Mouse (Mus musculus) liver, embryonic 13.5 days (tissue): ENCODE data around the gene Ap5s1. TPM values are rescaled to one million over a fixed set of nuclear protein-coding genes. Genes with fewer than 3 reads are reported as not detected.

Experiments
- ATAC-seq: fragments of 200-750 bp; cut with Nextera tagmentation; 2 replicates; pipeline ENCODE4 v1.8.0; 2017; ENCODE audit warnings: low read depth, mild to moderate bottlenecking, moderate number of reproducible peaks, moderate library complexity
- DNase-seq: peaks from one replicate; pipeline ENCODE4 v3.0.0; 2022
- H3K27ac ChIP-seq: fragments of 300-500 bp; sonication (generic); 2 replicates; pipeline ENCODE4 v1.5.1; 2015; ENCODE audit warnings: moderate library complexity, mild to moderate bottlenecking, inconsistent platforms
- H3K27me3 ChIP-seq: fragments of 300-500 bp; sonication (generic); 2 replicates; pipeline ENCODE4 v1.6.1; 2015; ENCODE audit warnings: mild to moderate bottlenecking, inconsistent platforms
- H3K36me3 ChIP-seq: fragments of 300-500 bp; sonication (generic); 2 replicates; pipeline ENCODE4 v1.6.1; 2015; ENCODE audit warnings: mild to moderate bottlenecking, inconsistent platforms
- H3K4me1 ChIP-seq: fragments of 300-500 bp; sonication (generic); replicated peaks from 2 replicates; pipeline ENCODE4 v1.6.1; 2015; ENCODE audit warnings: inconsistent platforms
- H3K4me2 ChIP-seq: fragments of 300-500 bp; sonication (generic); 2 replicates; pipeline ENCODE4 v1.6.1; 2015; ENCODE audit warnings: inconsistent platforms, mild to moderate bottlenecking, moderate library complexity
- H3K4me3 ChIP-seq: fragments of 300-500 bp; sonication (generic); replicated peaks from 2 replicates; pipeline ENCODE4 v1.5.1; 2015; ENCODE audit warnings: mild to moderate bottlenecking, inconsistent platforms
- H3K9ac ChIP-seq: fragments of 300-500 bp; sonication (generic); 2 replicates; pipeline ENCODE4 v1.6.1; 2015; ENCODE audit warnings: mild to moderate bottlenecking, inconsistent platforms
- H3K9me3 ChIP-seq: fragments of 300-500 bp; sonication (generic); replicated peaks from 2 replicates; pipeline ENCODE4 v1.6.1; 2016; ENCODE audit warnings: inconsistent platforms
- WGBS: fragments of 180-500 bp; shearing (Covaris S2); methylation state at CpG from one replicate; pipeline ENCODE4 v1.1.7; 2015; ENCODE audit not compliant: insufficient replicate concordance; 5-methylcytosine and 5-hydroxymethylcytosine counted together
- polyA plus RNA-seq: library from polyadenylated mRNA; unstranded; fragments of >200 nt; fragmentation: Nextera tagmentation; extraction: Ambion mirVana; gene quantifications from 2 replicates; pipeline ENCODE4 v1.2.1, GENCODE M21; 2015

The Ap5s1 gene
- polyA plus RNA-seq, 1 experiment from 2014 or later, result 19.7 TPM

DNA sequence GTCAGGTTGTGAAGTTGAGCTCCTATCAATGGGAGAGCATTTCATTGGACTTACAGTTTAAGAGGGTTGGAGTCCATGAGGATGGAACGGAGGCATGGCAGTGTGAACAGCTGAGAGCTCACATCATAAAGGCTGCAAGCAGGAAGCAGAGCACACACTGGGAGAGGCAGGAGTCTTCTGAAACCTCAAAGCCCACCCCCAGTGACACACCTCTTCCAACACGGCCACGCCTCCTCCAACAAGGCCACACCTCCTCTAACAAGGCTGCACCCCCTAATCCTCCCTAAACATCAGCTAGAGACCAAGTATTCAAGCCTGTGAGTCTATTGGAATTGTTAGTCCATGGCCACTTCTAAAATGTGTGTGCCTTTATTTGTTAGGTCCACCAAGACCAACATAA lies 48.9 kb downstream of the Ap5s1 start:
- WGBS, result 48% methylated on average over 3 of the region's 3 CpGs
- Histone ChIP-seq H3K4me2 (no peak overlapping the region), H3K4me1 (peaks cover 82% of the 10 kb centered on the region), H3K9me3 (no peaks in the 10 kb centered on the region), H3K9ac (peak overlapping the region; percentile 15; the same call in 1 of the 2 replicates), H3K4me3 (no peak overlapping the region), H3K27ac (peak overlapping the region; percentile 59), H3K27me3 (no peaks in the 10 kb centered on the region), H3K36me3 (no peaks in the 10 kb centered on the region)
- DNase-seq (peak; percentile 54), ATAC-seq (0 out of 2 replicates have a peak, but pooled peaks have one; percentile 3)

DNA sequence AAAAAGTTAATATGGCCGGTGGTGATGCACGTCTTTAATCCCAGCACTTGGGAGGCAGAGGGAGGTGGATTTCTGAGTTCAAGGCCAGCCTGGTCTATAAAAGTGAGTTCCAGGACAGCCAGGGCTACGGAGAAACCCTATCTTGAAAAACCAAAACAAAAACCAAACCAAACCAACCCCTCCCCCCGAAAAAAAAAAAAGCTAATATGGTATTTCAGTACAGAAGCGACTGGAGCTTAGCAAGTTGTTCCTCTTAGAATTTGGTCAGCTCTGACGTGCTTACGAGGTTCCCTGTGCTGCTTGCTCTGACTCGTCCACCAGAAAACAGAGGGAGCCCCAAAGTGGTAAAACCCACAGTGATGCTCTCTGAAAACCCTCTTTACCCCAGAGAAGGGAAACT lies 51.8 kb downstream of the Ap5s1 start:
- Histone ChIP-seq H3K27me3 (no peaks in the 10 kb centered on the region), H3K27ac (0 out of 2 replicates have a peak overlapping the region, but pooled peaks have one; percentile 44), H3K9me3 (no peaks in the 10 kb centered on the region), H3K9ac (no peak overlapping the region), H3K4me3 (no peak overlapping the region), H3K4me2 (no peak overlapping the region), H3K4me1 (peaks cover 76% of the 10 kb centered on the region), H3K36me3 (no peaks in the 10 kb centered on the region)
- WGBS, result 65% methylated on average over 8 of the region's 8 CpGs
- DNase-seq (no peak), ATAC-seq (no peak)

DNA sequence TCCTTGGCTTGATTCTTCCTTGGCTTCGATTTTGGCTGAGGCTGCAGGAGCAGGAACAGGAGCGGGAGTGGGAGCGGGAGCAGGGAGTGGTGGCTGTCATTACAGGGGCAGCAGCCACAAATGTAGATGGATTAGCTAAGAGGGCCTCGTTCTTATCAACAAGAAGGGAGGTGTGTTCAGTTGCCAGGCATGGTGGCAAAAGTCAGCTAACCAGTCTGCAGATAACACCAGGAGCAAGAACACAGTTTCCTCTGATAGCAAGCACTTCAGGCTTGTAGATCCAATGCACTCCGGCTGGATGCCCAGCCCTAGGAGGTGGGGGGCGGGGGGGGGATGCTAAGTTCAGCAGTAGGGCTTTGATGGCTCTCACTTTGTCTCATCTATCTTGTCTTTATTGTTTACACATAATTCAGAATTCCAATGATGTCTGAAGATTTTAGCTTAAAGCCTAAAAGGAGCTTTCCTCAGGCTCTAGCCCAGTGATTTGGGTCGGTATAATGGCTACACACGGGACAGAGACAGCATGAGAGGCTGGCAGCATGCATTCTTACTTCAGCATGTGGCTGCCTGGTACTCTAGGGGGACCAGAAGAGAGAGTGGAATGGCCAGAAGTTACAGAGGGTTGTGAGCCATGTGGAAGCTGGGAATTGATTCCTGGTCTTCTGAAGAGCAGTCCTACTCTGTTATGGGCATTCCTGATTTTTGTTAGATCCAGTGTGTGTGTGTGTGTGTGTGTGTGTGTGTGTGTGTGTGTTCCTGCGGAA lies 53.8 kb downstream of the Ap5s1 start:
- WGBS, result 23% methylated on average over 9 of the region's 9 CpGs
- H3K4me1 ChIP-seq, result peaks cover 74% of the 10 kb centered on the region
- peak overlapping the region; percentile 80 for H3K4me2 ChIP-seq
- peak overlapping the region; percentile 84 for H3K4me3 ChIP-seq
- H3K36me3 ChIP-seq, result no peaks in the 10 kb centered on the region
- H3K27ac ChIP-seq, result peak overlapping the region; percentile 97
- peak overlapping the region; percentile 69 for H3K9ac ChIP-seq
- no peaks in the 10 kb centered on the region for H3K27me3 ChIP-seq
- peak; percentile 66 for DNase-seq
- peak; percentile 58 for ATAC-seq
- no peaks in the 10 kb centered on the region for H3K9me3 ChIP-seq

DNA sequence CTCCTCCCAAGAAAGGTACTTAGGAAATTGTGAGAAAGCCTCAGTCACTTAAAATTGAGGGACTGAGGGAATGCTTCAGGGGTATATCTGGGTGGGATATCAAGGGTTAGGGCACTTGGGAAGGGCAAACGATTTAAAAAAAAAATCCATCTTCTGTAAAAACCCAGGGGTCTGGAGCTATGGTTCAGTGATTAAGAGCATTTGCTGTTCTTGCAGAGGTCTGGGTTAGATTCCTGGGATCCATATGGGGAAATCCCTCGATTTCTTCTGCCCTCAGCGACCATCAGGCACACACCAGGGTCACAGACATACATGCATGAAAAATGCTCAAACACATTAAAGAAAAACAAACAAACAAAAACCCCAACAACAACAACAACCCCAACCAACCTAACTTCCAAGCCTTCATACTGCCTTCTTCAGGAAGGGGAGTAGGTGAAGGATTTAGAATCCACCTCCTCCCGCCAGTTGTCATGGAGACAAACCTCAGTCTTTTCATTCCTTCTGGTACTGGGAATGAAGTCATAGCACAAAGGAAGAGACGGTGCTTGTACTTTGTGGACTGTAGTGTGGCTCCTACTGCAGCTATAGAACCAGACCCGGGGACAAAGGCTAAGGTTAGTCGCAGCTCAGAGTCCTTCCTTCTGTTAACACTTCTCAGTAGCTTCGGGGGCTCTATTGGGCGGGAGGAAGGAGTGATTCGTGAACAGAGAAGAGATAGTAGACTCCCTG lies 54.8 kb downstream of the Ap5s1 start:
- H3K9ac ChIP-seq, result peak overlapping the region; percentile 69
- peaks cover 76% of the 10 kb centered on the region for H3K4me1 ChIP-seq
- ATAC-seq (peak; percentile 30), DNase-seq (no peak)
- 12% methylated on average over 10 of the region's 10 CpGs for WGBS
- no peaks in the 10 kb centered on the region for H3K27me3 ChIP-seq
- peak overlapping the region; percentile 80 for H3K4me2 ChIP-seq
- peak overlapping the region; percentile 84 for H3K4me3 ChIP-seq
- peak overlapping the region; percentile 97 for H3K27ac ChIP-seq
- H3K9me3 ChIP-seq, result no peaks in the 10 kb centered on the region
- H3K36me3 ChIP-seq, result no peaks in the 10 kb centered on the region

DNA sequence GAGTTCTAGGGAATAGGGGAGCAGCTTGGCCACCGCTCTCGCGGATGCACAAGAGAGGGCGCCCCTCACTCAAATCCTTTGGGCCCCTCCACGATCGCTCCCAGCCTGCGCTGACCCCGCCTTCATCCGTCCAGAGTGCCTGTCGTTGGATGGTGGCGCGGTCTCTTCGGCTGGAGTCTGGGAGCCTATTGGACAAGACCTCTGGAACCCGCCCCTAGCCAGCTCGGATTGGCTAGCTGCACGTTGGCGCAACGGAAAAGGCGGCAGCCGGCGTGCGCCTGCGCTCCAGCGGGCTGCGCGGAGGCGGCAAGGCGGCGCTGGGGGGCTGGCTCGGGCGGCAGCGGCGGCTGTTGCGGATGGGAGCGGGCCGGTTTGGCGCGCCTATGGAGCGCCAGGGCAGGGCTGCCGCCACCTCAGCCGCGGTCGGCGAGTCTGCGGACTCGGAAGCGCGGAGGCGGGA lies 55.4 kb downstream of the Ap5s1 start, which contains the start of gene Pank2:
Gene Pank2 (plus strand): TSS at position 283 of the 460 bp plus-strand sequence.
- no peaks in the 10 kb centered on the region for H3K27me3 ChIP-seq
- H3K4me3 ChIP-seq, result peak within 1 kb of the TSS; percentile 84
- no peaks in the 10 kb centered on the region for H3K36me3 ChIP-seq
- WGBS, result under 1% methylated on average over 49 of the region's 49 CpGs
- peaks cover 74% of the 10 kb centered on the region for H3K4me1 ChIP-seq
- ATAC-seq (peak; percentile 93), DNase-seq (peak; percentile 96)
- peak within 1 kb of the TSS; percentile 97 for H3K9ac ChIP-seq
- peak within 1 kb of the TSS; percentile 99 for H3K27ac ChIP-seq
- H3K4me2 ChIP-seq, result peak within 1 kb of the TSS; percentile 80
- no peaks in the 10 kb centered on the region for H3K9me3 ChIP-seq

Other genes with a start within 250 kb of the Ap5s1 start
- 0.23 and 0.52 TPM in 2 replicates for gene Gfra4, start 164.0 kb upstream of the Ap5s1 start, polyA plus RNA-seq
- 0.45 and 0.71 TPM in 2 replicates for gene Adam33, start 143.3 kb upstream of the Ap5s1 start, polyA plus RNA-seq
- gene Siglec1, start 120.3 kb upstream of the Ap5s1 start, polyA plus RNA-seq, result 0.49 and 0.56 TPM in 2 replicates
- 2.1 and 2.2 TPM in 2 replicates for gene Hspa12b, start 79.8 kb upstream of the Ap5s1 start, polyA plus RNA-seq
- not detected in 2 replicates for gene Gm11037, start 73.6 kb upstream of the Ap5s1 start, polyA plus RNA-seq
- gene 1700037H04Rik, start 47.0 kb upstream of the Ap5s1 start, polyA plus RNA-seq, result 124 and 129 TPM in 2 replicates
- 3.5 and 4.5 TPM in 2 replicates for gene Cenpb, start 27.0 kb upstream of the Ap5s1 start, polyA plus RNA-seq
- 171 and 201 TPM in 2 replicates for gene Cdc25b, start 20.1 kb upstream of the Ap5s1 start, polyA plus RNA-seq
- gene Spef1, start 19.8 kb upstream of the Ap5s1 start, polyA plus RNA-seq, result 1.1 and 1.2 TPM in 2 replicates
- gene Mavs, start 27.0 kb downstream of the Ap5s1 start, polyA plus RNA-seq, result 27.1 and 31.1 TPM in 2 replicates
- 21.9 and 27.8 TPM in 2 replicates for gene Pank2, start 55.4 kb downstream of the Ap5s1 start, polyA plus RNA-seq
- gene Rnf24, start 145.8 kb downstream of the Ap5s1 start, polyA plus RNA-seq, result 0.46 and 0.60 TPM in 2 replicates